Mouse (Mus musculus): ENCODE data around the gene Wdr35. TPM values are rescaled to one million over a fixed set of nuclear protein-coding genes. Genes with fewer than 3 reads are reported as not detected.
"Not testable (repeated sequence)": the region's sequence is repeated elsewhere in the genome, so short reads cannot be mapped to it uniquely, and the experiment has no call there.

The Wdr35 gene
- total RNA-seq, 2 experiments from 2014 or later = 8.8 to 11.8 TPM

DNA sequence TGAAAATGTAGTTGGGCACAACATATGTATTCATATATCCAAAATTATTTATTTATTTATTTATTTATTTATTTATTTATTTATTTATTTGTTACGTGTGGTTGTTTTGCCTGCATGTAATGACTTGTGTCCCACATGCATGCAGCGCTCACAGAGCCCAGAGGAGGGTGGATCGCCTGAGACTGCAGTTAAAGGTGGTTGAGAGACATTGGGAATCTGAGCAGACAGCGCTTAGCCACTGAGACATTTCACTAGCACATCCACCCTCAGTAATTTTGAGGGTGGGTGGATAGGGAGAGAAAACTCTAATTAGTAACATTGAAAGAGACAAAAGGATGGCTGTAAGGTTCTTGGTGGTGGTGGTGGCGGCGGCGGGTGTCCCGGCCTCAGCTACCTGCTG lies 46.7 kb downstream of the Wdr35 start:
- intact Hi-C loops (cut with DNase I) = no loop called here
- no peak overlapping the region for H3K4me3 ChIP-seq
- H3K27ac ChIP-seq = no peak overlapping the region
- no peak for DNase-seq
- TF ChIP-seq CTCF (IDR thresholded peaks at IDR 0.05) = no peak

DNA sequence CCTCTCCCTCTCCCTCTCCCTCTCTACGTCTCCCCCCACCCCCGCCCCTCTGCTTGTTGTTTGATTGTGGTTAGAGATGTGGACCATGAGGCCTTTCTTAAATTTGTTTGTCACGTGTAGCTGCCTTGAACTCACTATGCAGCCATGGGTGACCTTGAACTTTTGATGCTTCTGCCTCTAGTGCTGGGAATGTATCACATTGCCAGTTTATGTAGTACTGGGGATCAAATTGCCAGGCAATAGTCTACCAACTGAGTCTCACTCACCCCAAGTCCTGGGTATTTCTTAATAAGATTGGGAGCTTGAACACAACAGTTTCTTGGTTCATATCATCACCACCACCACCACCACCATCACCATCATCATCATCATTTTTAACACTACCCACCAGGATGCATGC lies 47.3 kb downstream of the Wdr35 start:
- DNase-seq = no peak
- intact Hi-C loops (cut with DNase I) = no loop called here
- H3K4me3 ChIP-seq = no peak overlapping the region
- H3K27ac ChIP-seq = no peak overlapping the region
- TF ChIP-seq CTCF (IDR thresholded peaks at IDR 0.05) = no peak

- H3K4me3 ChIP-seq = no peak overlapping the region
- TF ChIP-seq CTCF (IDR thresholded peaks at IDR 0.05) = peak; percentile 27
- intact Hi-C loops (cut with DNase I) = no loop called here
- H3K27ac ChIP-seq = no peak overlapping the region
- DNase-seq = no peak
Observed at GRCm38 (mm10) chr12:9023031-9023430, 49.3 kb downstream of the Wdr35 start.

GRCm38 (mm10) chr12:9024071-9024470 lies 50.4 kb downstream of the Wdr35 start:
- no peak for TF ChIP-seq CTCF (IDR thresholded peaks at IDR 0.05)
- H3K27ac ChIP-seq = no peak overlapping the region
- intact Hi-C loops (cut with DNase I) = no loop called here
- H3K4me3 ChIP-seq = no peak overlapping the region
- no peak for DNase-seq

GRCm38 (mm10) chr12:9024736-9025135 lies 51.0 kb downstream of the Wdr35 start:
- Histone ChIP-seq H3K27ac (no peak overlapping the region), H3K4me3 (no peak overlapping the region)
- no peak for DNase-seq
- intact Hi-C loops (cut with DNase I) = no loop called here
- no peak for TF ChIP-seq CTCF (IDR thresholded peaks at IDR 0.05)

- Histone ChIP-seq H3K4me3 (no peak overlapping the region), H3K27ac (no peak overlapping the region)
- TF ChIP-seq CTCF (IDR thresholded peaks at IDR 0.05) = no peak
- intact Hi-C loops (cut with DNase I) = no loop called here
- DNase-seq = no peak
Observed at GRCm38 (mm10) chr12:9026843-9027242, 53.2 kb downstream of the Wdr35 start.

GRCm38 (mm10) chr12:9028816-9029215 lies 55.1 kb downstream of the Wdr35 start:
- H3K4me3 ChIP-seq; DNase-seq; H3K27ac ChIP-seq; intact Hi-C loops (cut with DNase I): not testable (repeated sequence)

- peak overlapping the region; percentile 97 for H3K4me3 ChIP-seq
- no peak for TF ChIP-seq CTCF (IDR thresholded peaks at IDR 0.05)
- no peak for DNase-seq
- peak overlapping the region; percentile 96 for H3K27ac ChIP-seq
- intact Hi-C loops (cut with DNase I) = no loop called here
Observed at GRCm38 (mm10) chr12:9029506-9029887, 55.8 kb downstream of the Wdr35 start.

GRCm38 (mm10) chr12:9029888-9030723 lies 56.4 kb downstream of the Wdr35 start, which contains the start of gene Ttc32:
TSS of gene Ttc32 (plus strand) at chr12:9029997.
- H3K4me3 ChIP-seq = peak within 1 kb of the TSS; percentile 97
- intact Hi-C loops (cut with DNase I) = loop anchor here (5.0 kb wide), 1 partner anchor 1362 kb away; the partner anchor contains the start of gene Rdh14
- DNase-seq = peak; percentile 97
- peak within 1 kb of the TSS; percentile 96 for H3K27ac ChIP-seq
- no peak for TF ChIP-seq CTCF (IDR thresholded peaks at IDR 0.05)

DNA sequence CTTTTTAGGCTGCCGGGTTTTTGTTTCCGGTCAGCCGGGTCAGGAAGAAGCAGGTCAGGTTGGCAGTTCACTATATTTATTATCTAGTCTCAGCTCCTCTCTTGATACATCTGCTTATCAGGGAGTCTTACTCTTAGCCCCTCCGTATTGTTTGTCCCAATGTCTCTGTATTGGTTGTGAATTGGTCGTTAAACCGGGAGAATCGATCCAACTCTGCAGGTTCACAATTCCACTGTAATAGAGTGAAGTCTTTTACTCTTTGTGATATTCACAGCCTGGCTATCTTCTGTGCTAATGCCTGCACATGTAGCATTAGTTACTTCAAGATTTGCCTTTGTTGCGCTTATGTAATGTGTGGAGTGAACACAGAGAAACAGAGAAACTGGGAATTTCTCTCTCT lies 57.5 kb downstream of the Wdr35 start:
- no peak for TF ChIP-seq CTCF (IDR thresholded peaks at IDR 0.05)
- H3K27ac ChIP-seq = peak overlapping the region; percentile 96
- no peak for DNase-seq
- intact Hi-C loops (cut with DNase I) = loop anchor here (5.0 kb wide), 1 partner anchor 1361 kb away; the partner anchor contains the start of gene Rdh14
- H3K4me3 ChIP-seq = peak overlapping the region; percentile 97

GRCm38 (mm10) chr12:9033140-9033539 lies 59.4 kb downstream of the Wdr35 start:
- TF ChIP-seq CTCF (IDR thresholded peaks at IDR 0.05) = no peak
- DNase-seq = no peak
- Histone ChIP-seq H3K27ac (no peak overlapping the region), H3K4me3 (no peak overlapping the region)
- intact Hi-C loops (cut with DNase I) = loop anchor here (5.0 kb wide), 1 partner anchor 1359 kb away; the partner anchor contains the start of gene Rdh14

DNA sequence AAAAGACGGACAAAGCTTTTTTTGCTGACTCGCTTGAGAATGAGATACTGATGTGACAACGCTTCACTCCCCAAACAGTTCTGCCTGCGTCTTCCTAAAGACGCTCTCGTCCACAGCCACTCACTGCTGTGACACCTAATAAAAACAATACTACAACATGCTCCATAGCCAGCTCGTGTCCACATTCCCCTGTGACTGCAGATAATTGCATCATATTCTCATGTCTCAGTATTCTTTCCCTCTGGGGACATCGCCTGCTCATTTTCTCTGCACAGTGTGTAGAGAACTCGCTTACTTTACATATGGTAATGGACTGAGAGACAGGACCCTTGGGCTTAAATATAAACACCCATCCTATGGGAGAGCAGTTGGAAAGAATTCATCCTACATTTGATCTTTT lies 62.7 kb downstream of the Wdr35 start:
- no peak for TF ChIP-seq CTCF (IDR thresholded peaks at IDR 0.05)
- Histone ChIP-seq H3K27ac (no peak overlapping the region), H3K4me3 (no peak overlapping the region)
- intact Hi-C loops (cut with DNase I) = no loop called here
- DNase-seq = no peak

DNA sequence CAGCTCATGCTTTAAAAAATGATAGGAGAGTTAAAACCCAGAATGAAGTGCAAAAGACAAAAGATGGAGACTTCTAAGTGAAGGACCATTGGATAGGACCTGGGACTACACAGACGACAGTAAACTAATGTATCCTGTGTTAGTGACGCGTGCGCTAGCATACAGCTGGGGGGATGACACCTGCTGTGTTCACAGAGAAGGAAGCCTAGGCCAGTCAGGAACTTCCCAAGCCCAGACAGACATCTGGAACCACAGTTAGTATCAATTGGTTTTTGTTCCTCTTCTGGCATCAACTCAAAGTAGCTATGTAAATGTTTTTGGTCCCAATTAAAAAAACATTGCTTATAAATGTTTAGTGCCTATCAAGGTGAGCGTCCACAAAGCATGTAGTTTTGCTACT lies 66.5 kb downstream of the Wdr35 start:
- intact Hi-C loops (cut with DNase I) = no loop called here
- no peak for DNase-seq
- no peak overlapping the region for H3K4me3 ChIP-seq
- H3K27ac ChIP-seq = no peak overlapping the region
- no peak for TF ChIP-seq CTCF (IDR thresholded peaks at IDR 0.05)

GRCm38 (mm10) chr12:9040686-9041085 lies 67.0 kb downstream of the Wdr35 start:
- no peak for DNase-seq
- H3K4me3 ChIP-seq = no peak overlapping the region
- intact Hi-C loops (cut with DNase I) = no loop called here
- H3K27ac ChIP-seq = no peak overlapping the region
- no peak for TF ChIP-seq CTCF (IDR thresholded peaks at IDR 0.05)

All from gastrocnemius, adult 2 months (tissue).